Mouse (Mus musculus) lung, adult 2 months (tissue): Measurements from ENCODE around the gene Ntn3.

ENCODE experiments used
- CTCF ChIP-seq: fragments of 200-500 bp; IDR thresholded peaks from 2 replicates; pipeline ENCODE4 v1.5.1; 2011; ENCODE audit warnings: mild to moderate bottlenecking, low read length, control low read depth; ENCODE audit not compliant: insufficient read depth
- POLR2A ChIP-seq: fragments of 200-500 bp; IDR thresholded peaks from 2 replicates; pipeline ENCODE4 v1.6.1; 2011; ENCODE audit warnings: low read depth, mild to moderate bottlenecking, control low read depth, low read length, borderline replicate concordance; ENCODE audit errors: extremely low read depth

GRCm38 (mm10) chr17:24167891-24168505, 41.3 kb downstream of the Ntn3 start:
- TF ChIP-seq CTCF, result no peak
- TF ChIP-seq POLR2A, result no peak
